Mouse (Mus musculus): Measurements from ENCODE around the gene Ccdc36. TPM values are rescaled to one million over a fixed set of nuclear protein-coding genes. Genes with fewer than 3 reads are reported as not detected.

Ccdc36 gene
- 0.43 TPM for polyA plus RNA-seq (2017; shearing (Covaris generic))

DNA sequence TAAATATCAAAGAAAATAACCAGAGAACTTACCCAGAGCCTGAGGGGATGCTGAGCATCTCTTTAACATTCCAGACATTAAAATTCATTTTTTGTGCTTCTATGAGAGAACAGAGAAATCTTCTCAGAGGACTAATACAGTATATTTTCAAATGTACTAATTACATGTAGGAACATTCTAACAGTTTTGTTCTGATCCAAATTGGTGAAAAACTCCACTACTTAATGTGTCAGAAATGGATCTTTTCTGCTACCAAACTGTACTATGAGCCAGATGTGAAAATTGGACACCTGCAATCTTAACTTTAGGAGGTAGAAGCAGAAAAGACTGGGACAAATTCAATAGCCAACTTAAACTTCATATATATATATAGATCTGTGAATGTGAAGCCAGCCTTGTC is at the start of gene Ccdc36:
Ccdc36 (minus strand) TSS at position 101 of the 400 bp plus-strand sequence.

DNA sequence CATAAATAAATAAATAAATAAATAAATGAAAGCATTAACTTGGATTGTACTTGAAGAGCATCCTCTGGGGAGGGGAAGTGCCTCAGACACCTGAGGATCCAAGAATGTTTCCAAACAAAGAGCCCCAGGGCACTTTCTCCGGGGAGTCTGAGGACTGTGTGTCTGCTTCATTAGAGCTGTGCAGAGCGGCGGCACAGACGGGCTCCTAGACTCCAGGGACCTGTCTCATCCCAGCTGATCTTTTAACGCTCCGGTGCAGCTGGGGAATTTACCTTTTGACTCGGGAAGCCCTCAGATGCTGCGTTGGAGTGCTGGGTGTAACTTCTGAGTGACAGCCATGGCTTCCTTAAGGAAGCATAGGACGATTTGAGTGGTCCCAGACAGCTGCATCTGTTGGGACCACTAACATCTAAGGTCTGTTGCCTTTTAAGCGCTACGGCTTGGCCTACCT is 32.9 kb upstream of the Ccdc36 start, which contains the start of gene Klhdc8b:
Klhdc8b (minus strand) TSS at position 401 of the 451 bp plus-strand sequence.

DNA sequence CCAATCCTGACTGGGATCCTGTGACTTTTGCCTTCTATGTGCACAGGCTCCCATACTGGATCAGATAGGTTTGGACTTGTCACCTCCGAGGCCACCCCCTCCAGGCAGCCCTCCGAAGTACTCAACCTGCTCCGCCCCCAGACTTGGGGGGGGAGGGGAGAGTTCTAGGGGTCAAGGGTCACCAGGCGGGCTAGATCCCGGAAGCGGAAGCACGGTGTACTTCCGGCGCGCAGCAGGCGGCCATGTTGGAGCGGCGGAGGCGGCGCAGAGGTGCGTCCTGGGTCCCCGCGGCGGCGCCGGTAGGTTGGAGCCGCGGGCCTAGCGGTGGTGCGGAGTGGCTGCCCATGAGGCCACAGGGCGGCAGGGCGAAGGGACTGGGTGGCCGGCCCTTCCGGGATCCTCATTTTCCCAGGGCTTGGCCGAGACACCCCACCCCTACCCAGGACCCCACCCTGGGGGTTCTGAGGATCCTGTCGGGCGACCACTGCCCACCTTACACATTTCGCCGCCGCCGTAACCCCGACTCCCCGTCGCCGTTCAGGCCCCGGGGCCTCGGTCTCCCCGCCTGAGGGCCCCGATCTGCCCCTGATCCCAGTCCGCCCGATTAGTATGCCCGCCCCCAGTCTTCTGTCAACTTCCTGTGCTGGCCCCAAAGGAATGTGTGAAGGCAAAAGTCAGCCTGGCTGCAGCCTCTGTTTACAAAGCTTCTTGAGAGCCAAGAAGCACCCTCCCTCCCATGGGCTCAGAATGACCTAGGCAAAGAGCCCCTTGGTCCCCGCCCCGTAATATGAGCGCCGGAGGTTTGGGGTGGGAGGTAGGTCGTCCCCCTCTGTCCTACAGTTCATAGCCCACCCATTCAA is 32.3 kb upstream of the Ccdc36 start, which contains the start of gene Ccdc71:
Ccdc71 (plus strand) TSS at position 209 of the 860 bp plus-strand sequence.

DNA sequence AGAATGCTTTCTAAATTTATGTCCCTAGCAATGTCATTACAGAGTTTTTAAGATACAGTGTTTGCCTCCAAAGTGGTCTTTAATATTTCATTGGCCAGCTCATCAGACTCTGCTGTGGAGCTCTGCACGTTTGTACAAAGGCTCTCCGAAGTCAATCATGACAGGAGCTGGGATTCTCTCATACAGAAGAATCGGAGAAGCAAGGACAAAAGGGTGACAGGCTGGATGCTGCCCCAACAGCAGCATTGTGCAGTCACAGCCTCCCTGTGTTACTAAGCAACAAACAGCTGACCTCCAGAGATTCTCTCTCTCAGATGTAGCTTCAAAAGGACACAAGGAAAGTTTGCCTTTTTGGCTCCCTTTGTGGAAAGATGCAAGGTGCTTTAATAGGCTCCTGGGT is 7.9 kb upstream of the Ccdc36 start, which contains the start of gene BC048562:
BC048562 (plus strand) TSS at position 301 of the 400 bp plus-strand sequence.

DNA sequence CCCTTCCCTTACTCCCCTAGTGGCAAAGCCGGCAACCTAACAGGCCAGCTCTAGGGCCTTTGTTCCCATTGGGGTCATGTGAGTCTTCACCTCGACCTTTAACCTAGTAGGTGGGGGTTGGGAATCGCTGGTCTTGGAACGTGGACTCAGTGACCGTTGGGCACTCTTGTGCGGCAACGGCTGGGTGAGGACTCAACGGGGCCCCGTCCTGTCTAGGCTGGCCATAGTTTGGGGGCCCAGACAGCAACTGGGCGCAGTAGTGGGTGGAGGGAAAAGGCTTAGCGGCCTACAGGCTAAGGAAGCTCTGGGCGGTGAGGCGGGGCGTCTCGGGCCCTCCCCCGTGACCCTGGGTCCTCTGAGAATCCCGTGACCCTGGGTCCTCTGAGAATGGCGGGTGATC is 35.6 kb downstream of the Ccdc36 start, which contains the start of gene 1700102P08Rik:
1700102P08Rik (plus strand) TSS at position 130 of the 400 bp plus-strand sequence.

Other genes starting within 250 kb of the Ccdc36 start
- gene Bsn, start 238.1 kb downstream of the Ccdc36 start, polyA plus RNA-seq (2017; shearing (Covaris generic)) = 0.28 TPM
- 7.6 TPM for gene Dag1, start 164.5 kb downstream of the Ccdc36 start, polyA plus RNA-seq (2017; shearing (Covaris generic))
- 2.5 TPM for gene Nicn1, start 138.1 kb downstream of the Ccdc36 start, polyA plus RNA-seq (2017; shearing (Covaris generic))
- not detected for gene Amt, start 131.6 kb downstream of the Ccdc36 start, polyA plus RNA-seq (2017; shearing (Covaris generic))
- gene Rhoa, start 122.4 kb downstream of the Ccdc36 start, polyA plus RNA-seq (2017; shearing (Covaris generic)) = 404 TPM
- 4.3 TPM for gene Tcta, start 122.3 kb downstream of the Ccdc36 start, polyA plus RNA-seq (2017; shearing (Covaris generic))
- gene Gpx1, start 89.6 kb downstream of the Ccdc36 start, polyA plus RNA-seq (2017; shearing (Covaris generic)) = 221 TPM
- 90.5 TPM for gene Usp4, start 80.6 kb downstream of the Ccdc36 start, polyA plus RNA-seq (2017; shearing (Covaris generic))
- 1.0 TPM for gene 1700102P08Rik, start 35.7 kb downstream of the Ccdc36 start, polyA plus RNA-seq (2017; shearing (Covaris generic))
- gene BC048562, start 8.0 kb upstream of the Ccdc36 start, polyA plus RNA-seq (2017; shearing (Covaris generic)) = not detected
- 27.8 TPM for gene Ccdc71, start 32.0 kb upstream of the Ccdc36 start, polyA plus RNA-seq (2017; shearing (Covaris generic))
- gene Klhdc8b, start 33.1 kb upstream of the Ccdc36 start, polyA plus RNA-seq (2017; shearing (Covaris generic)) = 9.5 TPM
- 0.46 TPM for gene Lamb2, start 51.3 kb upstream of the Ccdc36 start, polyA plus RNA-seq (2017; shearing (Covaris generic))
- gene Usp19, start 62.1 kb upstream of the Ccdc36 start, polyA plus RNA-seq (2017; shearing (Covaris generic)) = 150 TPM
- 68.2 TPM for gene Qars, start 79.2 kb upstream of the Ccdc36 start, polyA plus RNA-seq (2017; shearing (Covaris generic))
- 165 TPM for gene Qrich1, start 88.3 kb upstream of the Ccdc36 start, polyA plus RNA-seq (2017; shearing (Covaris generic))
- 115 TPM for gene Impdh2, start 131.8 kb upstream of the Ccdc36 start, polyA plus RNA-seq (2017; shearing (Covaris generic))
- gene Ndufaf3, start 138.9 kb upstream of the Ccdc36 start, polyA plus RNA-seq (2017; shearing (Covaris generic)) = 27.1 TPM
- 62.4 TPM for gene Dalrd3, start 141.4 kb upstream of the Ccdc36 start, polyA plus RNA-seq (2017; shearing (Covaris generic))
- 25.4 TPM for gene Wdr6, start 150.3 kb upstream of the Ccdc36 start, polyA plus RNA-seq (2017; shearing (Covaris generic))
- gene P4htm, start 169.2 kb upstream of the Ccdc36 start, polyA plus RNA-seq (2017; shearing (Covaris generic)) = 8.5 TPM
- gene Arih2, start 220.9 kb upstream of the Ccdc36 start, polyA plus RNA-seq (2017; shearing (Covaris generic)) = 202 TPM
- 19.9 TPM for gene Slc25a20, start 233.6 kb upstream of the Ccdc36 start, polyA plus RNA-seq (2017; shearing (Covaris generic))

Data from effector memory CD4-positive, alpha-beta T cell, adult 7 months (primary cell).